Mouse (Mus musculus): Measurements from ENCODE around the gene Crygn. TPM values are rescaled to one million over a fixed set of nuclear protein-coding genes. Genes with fewer than 3 reads are reported as not detected.
"Not testable (repeated sequence)": the region's sequence is repeated elsewhere in the genome, so short reads cannot be mapped to it uniquely, and the experiment has no call there.

Gene Crygn
- total RNA-seq (2015) (2.3 and 3.7 TPM in 2 replicates), total RNA-seq (2017) (not detected in 2 replicates)

GRCm38 (mm10) chr5:24757816-24758215 lies at the start of gene Crygn:
Crygn (minus strand) TSS chr5:24758008.
- ATAC-seq (ENCODE audit: poor library complexity, severe bottlenecking): no peak

GRCm38 (mm10) chr5:24805222-24805621 lies 47.4 kb upstream of the Crygn start:
- no peak for ATAC-seq (ENCODE audit: poor library complexity, severe bottlenecking)

GRCm38 (mm10) chr5:24804661-24805060 lies 46.9 kb upstream of the Crygn start:
- ATAC-seq (ENCODE audit: poor library complexity, severe bottlenecking): no peak

- ATAC-seq (ENCODE audit: poor library complexity, severe bottlenecking): no peak
These were observed 44.2 kb upstream of the Crygn start for GRCm38 (mm10) chr5:24801841-24802624.

GRCm38 (mm10) chr5:24800416-24800815 lies 42.6 kb upstream of the Crygn start:
- ATAC-seq (ENCODE audit: poor library complexity, severe bottlenecking): peak; percentile 54

- no peak for ATAC-seq (ENCODE audit: poor library complexity, severe bottlenecking)
These were observed 40.8 kb upstream of the Crygn start for GRCm38 (mm10) chr5:24798639-24799038.

- no peak for ATAC-seq (ENCODE audit: poor library complexity, severe bottlenecking)
These were observed 40.0 kb upstream of the Crygn start for GRCm38 (mm10) chr5:24797858-24798257.

GRCm38 (mm10) chr5:24792961-24793360 lies 35.2 kb upstream of the Crygn start:
- ATAC-seq (ENCODE audit: poor library complexity, severe bottlenecking): no peak

- ATAC-seq (ENCODE audit: poor library complexity, severe bottlenecking): no peak
These were observed 25.1 kb upstream of the Crygn start for GRCm38 (mm10) chr5:24782957-24783356.

GRCm38 (mm10) chr5:24781048-24781447 lies 23.2 kb upstream of the Crygn start:
- peak; percentile 36 for ATAC-seq (ENCODE audit: poor library complexity, severe bottlenecking)

- peak; percentile 75 for ATAC-seq (ENCODE audit: poor library complexity, severe bottlenecking)
These were observed 22.2 kb upstream of the Crygn start for GRCm38 (mm10) chr5:24779881-24780512.

- no peak for ATAC-seq (ENCODE audit: poor library complexity, severe bottlenecking)
These were observed 21.5 kb upstream of the Crygn start for GRCm38 (mm10) chr5:24779321-24779720.

GRCm38 (mm10) chr5:24778843-24779140 lies 21.0 kb upstream of the Crygn start:
- no peak for ATAC-seq (ENCODE audit: poor library complexity, severe bottlenecking)

- ATAC-seq (ENCODE audit: poor library complexity, severe bottlenecking): no peak
These were observed 20.5 kb upstream of the Crygn start for GRCm38 (mm10) chr5:24778082-24778842.

- peak; percentile 66 for ATAC-seq (ENCODE audit: poor library complexity, severe bottlenecking)
These were observed 18.9 kb upstream of the Crygn start for GRCm38 (mm10) chr5:24776681-24777080.

GRCm38 (mm10) chr5:24774549-24774948 lies 16.7 kb upstream of the Crygn start:
- not testable (repeated sequence) for ATAC-seq (ENCODE audit: poor library complexity, severe bottlenecking)

GRCm38 (mm10) chr5:24756931-24757330 lies 877 bp downstream of the Crygn start:
- no peak for ATAC-seq (ENCODE audit: poor library complexity, severe bottlenecking)

GRCm38 (mm10) chr5:24752175-24752498 lies 5.7 kb downstream of the Crygn start:
- peak; percentile 33 for ATAC-seq (ENCODE audit: poor library complexity, severe bottlenecking)

- peak; percentile 55 for ATAC-seq (ENCODE audit: poor library complexity, severe bottlenecking)
These were observed 6.3 kb downstream of the Crygn start for GRCm38 (mm10) chr5:24751305-24752174.

GRCm38 (mm10) chr5:24750321-24751304 lies 7.2 kb downstream of the Crygn start:
- ATAC-seq (ENCODE audit: poor library complexity, severe bottlenecking): peak; percentile 88
